Mouse (Mus musculus): ENCODE results near the gene Nmt2.

The Nmt2 gene

DNA sequence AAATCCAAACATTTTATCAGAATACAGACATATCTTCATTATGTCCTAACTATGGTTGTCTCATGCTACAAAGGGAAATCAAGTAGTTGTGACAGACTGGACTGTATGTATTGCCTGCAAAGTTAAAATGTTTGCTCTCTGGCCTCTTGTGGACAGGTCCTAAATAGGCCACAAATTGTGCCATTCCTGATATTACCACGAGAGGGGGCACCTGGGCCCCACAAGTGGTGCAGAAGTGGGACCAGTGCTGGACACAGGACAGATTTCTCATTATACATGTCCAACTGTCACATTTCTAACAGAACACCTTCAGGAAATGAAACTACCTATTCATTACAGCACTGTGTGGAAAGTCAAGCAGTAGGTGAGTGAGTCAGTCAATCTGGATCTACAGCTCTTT, 43.3 kb downstream of the Nmt2 start:
- peak; percentile 70 to 72 for DNase-seq

DNA sequence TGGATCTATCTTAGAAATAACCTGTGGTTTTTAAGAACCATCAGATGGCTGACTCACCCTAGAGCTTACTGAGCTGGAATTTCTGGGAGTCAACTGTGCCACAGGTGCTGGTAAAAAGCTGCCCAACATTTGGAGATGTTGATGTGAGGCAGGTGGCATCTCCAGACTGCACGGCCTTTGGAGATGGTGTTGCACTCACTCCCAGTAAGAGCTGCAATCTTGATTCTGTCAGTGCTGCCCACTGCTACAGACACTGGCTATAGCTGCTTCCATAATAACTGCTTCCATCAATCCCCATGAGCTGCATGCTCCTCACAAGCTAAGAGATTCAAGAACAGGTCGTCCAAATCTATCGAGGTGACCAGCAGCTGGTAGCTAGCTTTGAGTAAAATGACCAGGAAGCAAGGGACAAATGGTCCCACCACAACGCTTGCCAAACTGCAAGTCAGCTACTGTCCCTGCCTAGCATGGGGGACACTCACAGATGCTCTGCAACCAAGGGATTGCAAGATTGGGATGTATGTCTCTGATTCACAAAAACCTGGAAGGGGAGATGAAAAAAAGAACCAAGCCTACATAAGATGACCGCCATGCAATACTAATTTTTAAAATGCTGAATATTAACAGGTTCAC, 47.2 kb downstream of the Nmt2 start:
- peak in 1 of 2 experiments; percentile 9 for DNase-seq

DNA sequence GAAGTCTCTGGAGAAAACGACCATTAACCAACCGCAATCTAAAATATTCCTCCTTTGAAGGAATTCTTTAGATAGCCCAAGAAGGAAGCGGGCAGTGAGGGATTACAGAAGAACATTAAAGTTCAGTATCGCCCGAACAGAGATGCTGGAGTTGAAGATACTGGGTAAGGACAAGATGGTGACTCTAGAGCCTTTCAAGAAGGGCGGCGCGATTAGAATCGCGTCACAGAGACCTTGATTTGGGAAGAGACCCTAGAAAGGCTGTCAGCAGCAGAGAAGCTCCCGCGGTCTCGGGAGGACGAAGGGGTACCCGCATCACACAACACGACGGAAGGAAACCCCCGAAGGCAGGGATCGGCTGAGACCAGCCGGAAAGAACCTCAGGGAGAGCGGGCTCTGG, 48.0 kb downstream of the Nmt2 start:
- DNase-seq = no peak

DNA sequence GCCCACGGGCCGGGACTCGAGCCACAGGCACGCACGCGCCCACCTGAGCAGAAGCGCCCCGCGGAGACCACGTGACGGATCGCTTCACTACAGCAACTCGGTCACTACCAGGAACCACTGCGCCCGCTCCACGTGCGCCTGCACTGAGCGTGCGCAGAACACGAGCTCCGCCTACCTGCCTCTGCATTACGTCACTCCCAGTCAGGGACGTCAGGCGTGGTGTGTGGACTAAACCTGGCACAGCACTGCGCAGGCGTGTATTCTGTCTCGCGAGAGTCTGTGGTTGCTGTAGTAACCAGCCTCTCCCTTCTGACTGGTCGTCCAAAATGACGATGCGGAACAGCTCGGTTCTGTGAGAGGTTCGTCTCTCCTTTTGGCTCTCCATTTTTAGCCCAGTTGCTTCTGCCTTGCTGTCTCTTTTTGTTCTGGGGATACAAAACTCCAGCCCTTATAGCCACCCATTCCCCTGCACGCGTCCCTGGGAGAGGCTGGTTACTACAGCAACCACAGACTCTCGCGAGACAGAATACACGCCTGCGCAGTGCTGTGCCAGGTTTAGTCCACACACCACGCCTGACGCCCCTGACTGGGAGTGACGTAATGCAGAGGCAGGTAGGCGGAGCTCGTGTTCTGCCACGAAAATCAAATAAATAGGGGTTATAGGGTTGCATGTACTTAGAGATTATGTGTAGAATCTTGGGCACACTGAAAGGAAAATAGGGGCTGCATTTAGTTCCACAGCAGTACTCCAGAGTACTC, 48.7 kb downstream of the Nmt2 start, which contains the start of gene Rpp38:
Gene Rpp38, minus strand, starts transcription at position 160 of the 759 bp plus-strand sequence.
- DNase-seq = peak; percentile 95 to 96

DNA sequence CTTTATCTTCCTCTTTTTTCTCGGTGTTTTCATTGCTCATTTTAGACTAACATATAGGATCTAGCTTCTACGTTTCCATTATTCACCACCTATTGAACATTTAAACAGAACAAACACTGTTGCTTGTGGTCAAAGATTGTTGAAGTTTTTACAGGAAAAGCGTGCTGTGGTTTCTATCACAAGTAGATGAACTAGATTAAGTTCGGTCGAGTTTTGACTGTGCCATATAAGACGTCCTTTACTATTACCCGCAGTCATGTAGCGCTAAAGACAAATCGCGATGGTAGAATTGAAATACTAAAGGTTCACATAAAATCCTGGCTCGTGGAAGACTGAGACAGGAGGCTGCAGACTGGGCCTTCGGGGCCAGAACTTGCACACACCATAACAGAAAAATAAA, 49.7 kb downstream of the Nmt2 start:
- no peak for DNase-seq

DNA sequence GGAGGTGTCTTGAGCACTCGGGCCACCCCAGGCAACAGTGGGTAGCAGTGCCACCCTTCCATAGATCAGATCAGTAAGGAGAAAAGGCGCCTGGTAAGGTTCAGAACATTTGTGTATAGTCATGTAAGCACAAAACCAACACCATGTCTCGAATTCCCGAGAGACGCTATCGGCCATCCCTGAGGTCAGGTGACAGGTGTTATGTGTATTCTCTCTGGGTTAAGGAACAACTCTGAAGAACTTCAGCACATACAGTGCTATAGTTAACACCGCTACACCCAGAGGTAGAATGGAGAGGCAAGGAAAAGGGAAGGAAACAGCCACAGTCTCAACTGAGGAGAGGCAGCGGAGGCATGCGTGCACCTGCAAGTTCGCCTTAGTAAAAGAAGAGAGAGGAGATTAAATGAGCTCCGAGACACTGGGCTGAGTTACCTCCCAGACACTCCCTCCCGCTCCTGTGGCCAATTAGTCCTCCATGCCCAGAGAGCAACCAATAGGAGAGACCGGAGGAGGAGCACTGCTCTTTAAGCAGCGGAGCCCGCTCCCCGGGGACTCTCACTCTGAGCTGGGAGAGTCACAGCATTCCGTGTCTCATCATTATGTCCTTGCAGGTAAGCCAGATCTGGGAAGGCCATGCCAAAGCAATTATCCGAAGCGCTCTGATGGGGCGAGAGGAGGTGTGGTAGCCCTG, 51.7 kb downstream of the Nmt2 start, which contains the start of gene Acbd7:
Gene Acbd7, plus strand, starts transcription at position 558 of the 691 bp plus-strand sequence.
- DNase-seq = peak; percentile 53 to 64

DNA sequence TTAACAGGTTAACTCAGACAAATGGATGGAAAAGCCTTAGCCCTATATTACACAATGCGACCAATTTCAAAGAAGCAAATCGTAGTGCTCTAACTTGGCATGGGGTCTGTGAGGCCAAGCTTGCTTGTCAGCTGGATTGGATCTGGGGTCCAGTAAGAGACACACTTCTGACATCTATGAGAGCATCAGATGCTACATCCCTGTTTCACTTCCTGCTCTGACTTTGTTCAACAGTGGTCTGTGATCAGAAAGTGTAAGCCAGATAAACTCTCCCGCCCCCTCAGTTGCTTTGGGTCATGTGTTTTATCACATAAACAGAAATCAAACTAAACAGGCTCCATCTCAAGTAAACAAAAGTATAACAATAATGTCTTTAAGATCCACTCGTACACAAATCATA, 64.4 kb downstream of the Nmt2 start:
- DNase-seq = no peak

DNA sequence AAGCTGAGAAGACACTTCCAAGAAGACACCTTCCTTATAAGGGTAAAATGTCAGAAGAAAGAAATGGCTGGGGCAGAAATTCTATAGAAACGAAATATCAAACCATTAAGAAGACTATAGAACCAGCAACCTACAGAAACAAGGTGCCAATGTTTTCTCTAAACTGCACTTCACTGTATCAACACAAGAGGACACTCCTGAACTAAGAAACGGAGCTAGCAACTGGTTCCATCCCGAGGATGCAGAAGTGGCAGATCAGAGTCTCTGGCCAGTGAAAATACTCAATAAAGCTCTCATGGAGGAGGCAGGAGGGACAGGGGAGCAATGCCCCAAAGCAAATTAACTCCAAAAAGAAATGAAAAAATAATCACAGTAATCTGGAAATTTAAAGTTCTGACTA, 64.9 kb downstream of the Nmt2 start:
- peak in 1 of 2 experiments; percentile 12 for DNase-seq

DNA sequence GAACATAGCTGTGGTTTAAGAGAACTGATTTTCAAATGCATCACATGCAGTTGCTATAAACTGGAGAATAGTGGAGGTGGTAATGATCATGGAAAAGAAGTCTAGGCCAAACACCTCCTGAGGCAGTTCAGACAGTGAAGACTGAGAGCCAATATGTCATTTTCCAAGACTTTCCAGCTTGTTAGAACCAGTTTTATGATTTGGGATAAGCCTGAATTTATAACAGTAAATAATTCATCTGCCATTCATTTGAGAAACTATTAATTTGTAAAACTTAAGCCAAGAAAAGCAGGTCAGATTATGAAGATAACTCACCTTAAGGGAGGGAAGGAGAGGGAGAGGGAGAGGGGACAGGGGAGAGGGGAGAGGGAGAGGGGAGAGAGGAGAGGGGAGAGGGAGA, 69.1 kb downstream of the Nmt2 start:
- no peak for DNase-seq

DNA sequence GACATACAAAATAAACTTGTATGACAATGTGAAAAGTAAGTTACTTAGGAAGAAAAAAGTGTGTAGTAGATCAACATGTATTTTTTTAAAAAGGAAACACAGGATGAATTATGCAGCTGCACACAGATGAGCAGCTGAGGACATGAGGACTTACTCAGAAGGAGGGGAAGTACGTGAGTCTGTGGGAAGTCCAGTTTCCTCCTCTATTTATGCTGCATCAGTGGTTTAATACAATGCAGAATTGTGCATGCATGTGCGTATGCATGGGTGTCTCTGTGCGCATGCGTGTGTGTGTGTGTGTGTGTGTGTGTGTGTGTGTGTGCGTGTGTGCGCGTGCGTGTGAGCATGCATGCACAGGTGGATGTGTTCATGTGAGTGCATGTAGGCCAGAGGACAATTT, 71.8 kb downstream of the Nmt2 start:
- no peak for DNase-seq

DNA sequence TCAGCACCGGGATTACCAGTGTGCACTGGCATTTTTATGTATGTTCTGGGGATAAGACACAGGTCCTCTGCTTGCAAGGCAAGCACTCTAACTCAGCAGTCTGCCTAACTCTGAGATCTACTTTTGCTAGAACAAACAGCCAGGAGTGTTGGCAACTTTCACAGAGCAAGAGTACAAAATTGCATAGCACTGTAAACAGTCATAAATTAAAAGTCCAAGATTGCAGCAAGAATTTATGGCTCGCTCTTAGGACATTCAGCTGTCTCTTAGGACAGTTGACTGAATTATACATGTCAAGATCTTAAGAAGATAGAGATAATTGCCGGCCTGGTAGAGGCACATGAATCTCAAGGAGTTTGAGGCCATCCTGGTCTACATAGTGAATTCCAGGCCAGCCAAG, 72.3 kb downstream of the Nmt2 start:
- no peak for DNase-seq

DNA sequence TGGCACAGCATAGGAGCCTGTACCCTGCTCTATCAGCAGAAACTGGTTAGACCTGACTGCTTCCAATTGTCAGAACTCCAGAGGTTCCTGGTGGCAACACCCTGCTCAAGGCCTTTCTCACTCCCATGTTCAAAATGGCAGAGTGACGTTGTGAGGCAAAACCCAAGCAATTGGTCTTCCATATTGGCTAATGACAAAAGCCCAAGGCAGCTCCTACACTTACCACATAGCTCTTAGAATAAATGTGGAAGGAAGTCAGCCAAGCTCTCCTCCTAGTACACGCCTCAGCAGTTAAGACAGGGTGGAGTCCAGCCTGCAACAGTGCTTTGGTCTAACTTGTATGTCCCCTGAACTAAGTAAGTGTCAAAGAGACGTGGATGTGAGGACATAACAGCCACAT, 73.9 kb downstream of the Nmt2 start:
- no peak for DNase-seq

DNA sequence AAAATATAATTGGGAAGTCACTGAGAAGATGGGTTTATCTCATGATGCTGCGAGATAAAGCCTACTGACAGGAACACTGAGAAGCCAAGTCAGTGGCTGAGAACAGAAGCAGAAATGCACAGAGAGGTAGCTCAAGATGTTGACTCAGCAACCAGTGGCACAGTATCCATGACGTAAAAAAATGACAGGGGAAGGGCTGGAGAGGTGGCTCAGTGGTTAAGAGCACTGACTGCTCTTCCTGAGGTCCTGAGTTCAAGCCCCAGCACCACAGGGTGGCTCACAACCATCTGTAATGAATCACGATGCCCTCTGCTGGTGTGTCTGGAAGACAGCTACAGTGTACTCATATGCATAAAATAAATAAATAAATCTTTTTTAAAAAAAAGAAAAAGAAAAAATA, 77.1 kb downstream of the Nmt2 start:
- DNase-seq = no peak

DNA sequence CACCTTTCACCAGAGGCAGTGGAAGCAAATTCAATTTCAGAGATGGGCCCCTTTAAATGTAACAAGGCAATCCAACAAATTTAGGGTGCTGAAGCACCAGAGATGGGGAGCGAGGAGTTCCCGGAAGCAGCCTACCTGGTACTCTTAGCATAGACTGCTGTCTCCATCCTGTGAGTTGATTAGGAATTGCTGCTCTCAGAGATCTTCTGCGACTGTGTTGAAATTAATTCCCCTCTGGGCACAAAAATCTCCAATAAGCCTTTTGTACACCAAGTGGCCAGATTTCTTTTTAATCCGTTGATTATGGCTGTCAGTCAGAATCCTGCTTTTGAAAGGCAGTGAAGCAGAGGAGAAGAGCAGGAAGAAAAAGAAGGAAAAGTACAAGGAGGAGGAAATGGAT, 81.1 kb downstream of the Nmt2 start:
- DNase-seq = no peak
